Mouse (Mus musculus) MEL (cell line): ENCODE measurements around the gene Daxx. TPM values are rescaled to one million over a fixed set of nuclear protein-coding genes. Genes with fewer than 3 reads are reported as not detected.
A peak's percentile ranks its signal among the peaks of the same experiment; 100 is the strongest.

Experiments
- DNase-seq: peaks from one replicate; pipeline ENCODE4 v3.0.0; 2011; ENCODE audit warnings: low read depth, low spot score
- H3K27ac ChIP-seq: 2 replicates; pipeline ENCODE4 v1.5.1; 2012; ENCODE audit warnings: low read depth, mild to moderate bottlenecking, control low read depth, low read length, moderate library complexity; ENCODE audit not compliant: control insufficient read depth
- H3K27me3 ChIP-seq, 2 experiments: fragments of 150-350 bp in 1 of 2; sonication (generic) in 1 of 2; 2 replicates each; pipeline ENCODE4 v1.6.1; 2012; ENCODE audit warnings: low read length in 2 of 2, mild to moderate bottlenecking in 2 of 2, improper control_type of control experiment in 1 of 2, moderate library complexity in 1 of 2; ENCODE audit not compliant: insufficient read depth in 2 of 2, control insufficient read depth in 1 of 2
- H3K36me3 ChIP-seq, 2 experiments: 2 replicates each; pipeline ENCODE4 v1.6.1; 2012 to 2014; ENCODE audit warnings: low read length in 2 of 2, improper control_type of control experiment in 1 of 2, inconsistent platforms in 1 of 2, mild to moderate bottlenecking in 1 of 2; ENCODE audit not compliant: insufficient read depth in 2 of 2, control insufficient read depth in 1 of 2
- H3K4me1 ChIP-seq, 2 experiments: fragments of 150-350 bp in 1 of 2; sonication (generic) in 1 of 2; 2 replicates each; pipeline ENCODE4 v1.6.1; 2012; ENCODE audit warnings: low read length in 2 of 2, improper control_type of control experiment in 1 of 2, mild to moderate bottlenecking in 1 of 2; ENCODE audit not compliant: insufficient read depth in 2 of 2, control insufficient read depth in 1 of 2
- H3K4me3 ChIP-seq, 2 experiments: fragments of 150-350 bp in 1 of 2; sonication (generic) in 1 of 2; 2 replicates each; pipeline ENCODE4 v1.5.1; 2012; ENCODE audit warnings: low read depth in 2 of 2, low read length in 2 of 2, mild to moderate bottlenecking in 2 of 2, moderate library complexity in 2 of 2, control low read depth in 1 of 2, improper control_type of control experiment in 1 of 2; ENCODE audit not compliant: control insufficient read depth in 1 of 2, insufficient read depth in 1 of 2
- H3K79me2 ChIP-seq: 2 replicates; pipeline ENCODE4 v1.6.1; 2012; ENCODE audit warnings: mild to moderate bottlenecking, low read length, moderate library complexity; ENCODE audit not compliant: control insufficient read depth, poor library complexity, insufficient read depth
- H3K9ac ChIP-seq: 2 replicates; pipeline ENCODE4 v1.6.1; 2012; ENCODE audit warnings: low read depth, mild to moderate bottlenecking, control low read depth, low read length, moderate library complexity; ENCODE audit not compliant: control insufficient read depth, poor library complexity, severe bottlenecking
- H3K9me3 ChIP-seq: fragments of 150-350 bp; sonication (generic); replicated peaks from 2 replicates; pipeline ENCODE4 v1.6.1; 2012; ENCODE audit warnings: mild to moderate bottlenecking, low read length, improper control_type of control experiment, moderate library complexity; ENCODE audit not compliant: insufficient read depth
- BHLHE40 ChIP-seq: IDR thresholded peaks from 2 replicates; pipeline ENCODE4 v1.6.1; 2012; ENCODE audit warnings: low read depth, mild to moderate bottlenecking, inconsistent platforms, low read length, improper control_type of control experiment, borderline replicate concordance
- CHD2 ChIP-seq: IDR thresholded peaks from 2 replicates; pipeline ENCODE4 v1.6.1; 2011; ENCODE audit warnings: low read length, improper control_type of control experiment
- E2F4 ChIP-seq: IDR thresholded peaks from 2 replicates; pipeline ENCODE4 v1.6.1; 2011; ENCODE audit warnings: low read depth, low read length, improper control_type of control experiment, borderline replicate concordance
- ELF1 ChIP-seq: IDR thresholded peaks from 2 replicates; pipeline ENCODE4 v1.6.1; 2014; ENCODE audit warnings: low read depth, mild to moderate bottlenecking, inconsistent platforms, low read length, improper control_type of control experiment, moderate library complexity
- ETS1 ChIP-seq: IDR thresholded peaks from 2 replicates; pipeline ENCODE4 v1.6.1; 2012; ENCODE audit warnings: low read depth, mild to moderate bottlenecking, inconsistent platforms, low read length, improper control_type of control experiment, moderate library complexity
- GATA1 ChIP-seq: IDR thresholded peaks from 2 replicates; pipeline ENCODE4 v1.6.1; 2011; ENCODE audit warnings: low read depth, low read length, improper control_type of control experiment
- HCFC1 ChIP-seq: IDR thresholded peaks from 2 replicates; pipeline ENCODE4 v1.6.1; 2012; ENCODE audit warnings: low read depth, mild to moderate bottlenecking, inconsistent platforms, low read length, improper control_type of control experiment, moderate library complexity
- JUND ChIP-seq: IDR thresholded peaks from 2 replicates; pipeline ENCODE4 v1.6.1; 2011; ENCODE audit warnings: low read depth, mild to moderate bottlenecking, improper control_type of control experiment, low read length
- KAT2A ChIP-seq: conservative IDR thresholded peaks from 2 replicates; pipeline ENCODE4 v1.6.1; 2012; ENCODE audit warnings: low read depth, low read length, improper control_type of control experiment, inconsistent platforms
- MAX ChIP-seq: IDR thresholded peaks from 2 replicates; pipeline ENCODE4 v1.6.1; 2011; ENCODE audit warnings: low read length, improper control_type of control experiment
- MAZ ChIP-seq: IDR thresholded peaks from 2 replicates; pipeline ENCODE4 v1.6.1; 2012; ENCODE audit warnings: low read depth, mild to moderate bottlenecking, inconsistent platforms, low read length, improper control_type of control experiment
- MXI1 ChIP-seq: IDR thresholded peaks from 2 replicates; pipeline ENCODE4 v1.6.1; 2011; ENCODE audit warnings: mild to moderate bottlenecking, low read depth, low read length, improper control_type of control experiment
- MYB ChIP-seq: IDR thresholded peaks from 2 replicates; pipeline ENCODE4 v1.6.1; 2011; ENCODE audit warnings: mild to moderate bottlenecking, low read depth, low read length, improper control_type of control experiment
- MYC ChIP-seq: IDR thresholded peaks from 2 replicates; pipeline ENCODE4 v1.6.1; 2011; ENCODE audit warnings: low read depth, mild to moderate bottlenecking, low read length, improper control_type of control experiment, moderate library complexity
- NELFE ChIP-seq: IDR thresholded peaks from 2 replicates; pipeline ENCODE4 v1.6.1; 2011; ENCODE audit warnings: low read depth, low read length, improper control_type of control experiment
- NRF1 ChIP-seq: IDR thresholded peaks from 2 replicates; pipeline ENCODE4 v1.6.1; 2014; ENCODE audit warnings: low read depth, mild to moderate bottlenecking, inconsistent platforms, low read length, improper control_type of control experiment, moderate library complexity; ENCODE audit not compliant: poor library complexity, insufficient read depth, severe bottlenecking
- POLR2A ChIP-seq, 2 experiments: IDR thresholded peaks; 2 replicates each; pipeline ENCODE4 v1.6.1; 2011 to 2012; ENCODE audit warnings: low read length in 2 of 2, mild to moderate bottlenecking in 2 of 2, control low read depth in 1 of 2, improper control_type of control experiment in 1 of 2, low read depth in 1 of 2, moderate library complexity in 1 of 2; ENCODE audit not compliant: control insufficient read depth in 1 of 2, insufficient read depth in 1 of 2, poor library complexity in 1 of 2
- POLR2AphosphoS2 ChIP-seq: IDR thresholded peaks from 2 replicates; pipeline ENCODE4 v1.6.1; 2011; ENCODE audit warnings: low read length, improper control_type of control experiment
- POLR2AphosphoS5 ChIP-seq: IDR thresholded peaks from 2 replicates; pipeline ENCODE4 v1.6.1; 2012; ENCODE audit warnings: low read depth, borderline replicate concordance, mild to moderate bottlenecking, inconsistent platforms, low read length, moderate library complexity, mixed read lengths
- RCOR1 ChIP-seq: IDR thresholded peaks from 2 replicates; pipeline ENCODE4 v1.6.1; 2012; ENCODE audit warnings: low read depth, mild to moderate bottlenecking, inconsistent platforms, low read length, improper control_type of control experiment
- SIN3A ChIP-seq: IDR thresholded peaks from 2 replicates; pipeline ENCODE4 v1.6.1; 2012; ENCODE audit warnings: low read length, improper control_type of control experiment, inconsistent platforms
- TAL1 ChIP-seq: IDR thresholded peaks from 2 replicates; pipeline ENCODE4 v1.6.1; 2012; ENCODE audit warnings: mild to moderate bottlenecking, inconsistent platforms, low read length, moderate library complexity, mixed read lengths
- TBP ChIP-seq: IDR thresholded peaks from 2 replicates; pipeline ENCODE4 v1.8.0; 2011; ENCODE audit warnings: low read depth, low read length, improper control_type of control experiment
- TCF12 ChIP-seq: IDR thresholded peaks from 2 replicates; pipeline ENCODE4 v1.6.1; 2014; ENCODE audit warnings: low read depth, mild to moderate bottlenecking, inconsistent platforms, low read length, improper control_type of control experiment, moderate library complexity
- ZMIZ1 ChIP-seq: IDR thresholded peaks from 2 replicates; pipeline ENCODE4 v1.6.1; 2012; ENCODE audit warnings: low read depth, mild to moderate bottlenecking, inconsistent platforms, low read length, improper control_type of control experiment, moderate library complexity
- polyA plus RNA-seq, 2 experiments: library from polyadenylated mRNA; stranded (reverse) in 1 of 2; unstranded in 1 of 2; fragments of >175 nt in 1 of 2; fragments of >200 nt in 1 of 2; gene quantifications; 2 replicates each; pipeline versions ENCODE4 v1.2.1 to v1.2.4; 2012; ENCODE audit warnings: low replicate concordance in 2 of 2, low read depth in 1 of 2; ENCODE audit not compliant: insufficient read length in 2 of 2, insufficient read depth in 1 of 2, missing spikeins in 1 of 2
- total RNA-seq: library from RNA; depleted of rRNA; stranded (reverse); fragments of 300-350 nt; gene quantifications from 2 replicates; pipeline ENCODE4 v1.2.3, GENCODE M21; 2012

Gene Daxx
- total and polyA plus RNA-seq, 3 experiments: 40.6 to 68.0 TPM; not detected in 1

GRCm38 (mm10) chr17:33938783-33939182 lies 29.6 kb downstream of the Daxx start:
- H3K27me3 ChIP-seq: no peaks in the 10 kb centered on the region
- no peak overlapping the region for H3K4me3 ChIP-seq
- DNase-seq: no peak
- H3K79me2 ChIP-seq: peaks cover 27% of the 10 kb centered on the region
- no peaks in the 10 kb centered on the region; a peak in 1 of 4 replicates for H3K36me3 ChIP-seq
- no peak overlapping the region for H3K9ac ChIP-seq
- H3K4me1 ChIP-seq: peaks cover 0 to 3% of the 10 kb centered on the region in 2 experiments; a peak in 2 of 4 replicates
- TF ChIP-seq TAL1 (no peak), POLR2A (IDR thresholded peaks at IDR 0.05; ENCODE audit: control insufficient read depth in 1 of 2, insufficient read depth in 1 of 2, low read depth in 1 of 2, low read length in 2 of 2, poor library complexity in 1 of 2) (peak in 1 of 2 experiments; percentile 35; a peak in 1 of 4 replicates), RCOR1 (no peak), E2F4 (no peak), ETS1 (no peak)
- no peak overlapping the region for H3K27ac ChIP-seq
- H3K9me3 ChIP-seq: no peaks in the 10 kb centered on the region

DNA sequence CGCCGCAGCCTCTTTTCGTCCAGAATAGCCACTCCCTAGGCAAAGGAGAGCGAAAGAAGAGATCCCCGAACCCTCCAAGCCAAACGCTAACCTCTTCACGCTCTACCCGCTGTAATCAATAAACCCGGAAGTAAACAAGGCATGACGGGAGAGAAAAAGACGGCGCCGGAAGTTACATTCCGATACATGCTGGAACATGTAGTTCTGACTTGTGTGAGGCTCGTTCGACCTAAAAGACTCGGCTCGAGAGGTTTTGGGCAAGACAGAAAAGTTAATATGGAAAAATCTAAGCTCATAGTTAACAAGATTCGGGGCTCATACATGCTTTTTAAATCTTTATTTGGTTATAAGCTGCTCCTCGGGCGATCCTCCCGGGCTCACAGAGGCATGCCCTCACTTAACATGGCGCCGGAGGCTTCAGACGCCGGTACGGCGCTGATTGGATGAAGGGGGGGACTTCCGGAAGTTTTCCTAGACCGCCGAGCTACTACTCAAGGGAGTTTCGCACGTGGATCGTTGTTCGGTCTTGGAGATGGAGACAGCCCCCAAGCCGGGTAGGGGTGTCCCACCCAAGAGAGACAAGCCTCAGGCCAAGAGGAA lies 31.1 kb downstream of the Daxx start, which contains the start of the genes Pfdn6 and Wdr46:
TSS of gene Pfdn6 (minus strand) at position 138 of the 600 bp plus-strand sequence.
TSS of gene Wdr46 (plus strand) at position 455 of the 600 bp plus-strand sequence.
- TF ChIP-seq MAZ: peak; percentile 83; the same call in 1 of the 2 replicates
- TF ChIP-seq POLR2AphosphoS2: peak; percentile 74; the same call in 1 of the 2 replicates
- 0 out of 2 replicates have a peak, but pooled peaks have one; percentile 9 for TF ChIP-seq BHLHE40
- TF ChIP-seq ZMIZ1: no peak
- TF ChIP-seq SIN3A: peak; percentile 99
- TF ChIP-seq MYC: peak; percentile 88
- TF ChIP-seq TBP: peak; percentile 38; the same call in 1 of the 2 replicates
- no peak for TF ChIP-seq ETS1
- no peak for TF ChIP-seq TCF12
- TF ChIP-seq POLR2AphosphoS5: no peak
- no peak for TF ChIP-seq E2F4
- TF ChIP-seq POLR2A (IDR thresholded peaks at IDR 0.05; ENCODE audit: control insufficient read depth in 1 of 2, insufficient read depth in 1 of 2, low read depth in 1 of 2, low read length in 2 of 2, poor library complexity in 1 of 2): peak in 1 of 2 experiments; percentile 83; a peak in 2 of 4 replicates
- 0 out of 2 replicates have a peak, but pooled peaks have one; percentile 29 for TF ChIP-seq GATA1
- peak; percentile 83 for TF ChIP-seq MAX
- no peak for TF ChIP-seq JUND
- TF ChIP-seq HCFC1: peak; percentile 97
- TF ChIP-seq MYB: no peak
- peak; percentile 69 for TF ChIP-seq CHD2
- peak; percentile 97 for TF ChIP-seq KAT2A
- no peak for TF ChIP-seq NRF1
- peak; percentile 83 for TF ChIP-seq ELF1
- peak; percentile 53 for TF ChIP-seq NELFE
- peak; percentile 99 for TF ChIP-seq MXI1
- DNase-seq: peak; percentile 96
- H3K27ac ChIP-seq: peak within 1 kb of the TSS; percentile 82
- H3K4me1 ChIP-seq: peaks cover 0 to 3% of the 10 kb centered on the region in 2 experiments; a peak in 2 of 4 replicates
- H3K79me2 ChIP-seq: peaks cover 27% of the 10 kb centered on the region
- H3K9ac ChIP-seq: peak within 1 kb of the TSS; percentile 84
- no peaks in the 10 kb centered on the region for H3K9me3 ChIP-seq
- peak within 1 kb of the TSS; percentile 73 to 77 for H3K4me3 ChIP-seq
- no peaks in the 10 kb centered on the region; a peak in 2 of 4 replicates for H3K36me3 ChIP-seq
- H3K27me3 ChIP-seq: no peaks in the 10 kb centered on the region
